In the genomic region with DNA sequence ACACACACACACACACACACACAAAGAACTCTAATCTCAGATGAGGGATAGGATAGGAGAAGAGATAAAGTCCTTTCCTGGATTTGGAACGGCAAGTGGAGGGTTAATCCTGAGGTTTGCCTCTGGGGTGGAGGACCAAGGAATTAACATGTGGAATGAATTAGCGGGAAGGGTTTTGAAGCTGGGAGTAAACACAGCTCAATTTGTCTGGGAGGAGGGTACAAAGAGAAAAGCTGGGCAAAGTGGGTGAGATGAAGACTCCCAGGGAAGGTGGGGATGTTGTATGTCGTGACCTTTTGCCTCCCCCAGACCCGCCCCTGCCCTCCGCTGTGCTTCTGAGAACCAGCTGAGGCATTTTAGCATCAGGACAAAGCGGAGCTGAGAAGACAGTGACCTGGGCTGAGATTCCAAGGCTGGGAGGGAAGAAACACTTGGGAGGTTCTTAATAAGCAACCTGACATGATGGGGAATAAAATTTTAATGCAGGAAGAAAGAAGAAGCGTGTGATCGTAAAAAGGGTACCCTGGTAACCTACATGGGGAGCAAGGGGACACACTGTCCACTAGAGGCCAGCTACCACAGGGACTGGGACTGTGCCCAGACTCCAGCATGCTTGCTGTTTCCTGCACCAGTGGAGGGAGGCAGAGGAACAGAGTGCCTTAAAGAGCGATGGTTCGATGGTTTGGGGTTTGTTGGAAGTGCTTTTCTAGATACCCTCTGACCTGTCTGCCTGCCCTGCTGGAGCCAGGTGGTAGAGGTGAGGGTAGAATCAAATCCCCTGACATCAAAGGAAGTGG, we compare ENCODE assay signal across 11 mouse cellular contexts.
DNase-seq lines count a peak whose midpoint lies in the region; ATAC-seq and TF ChIP-seq lines count a peak whose summit lies in the region.
"Had no signal": no experiment of that assay in that cellular context is flagged by ENCODE, and none has a peak within 500 bp of the region (broad histone marks: within the 10 kb centered on the region; RNA-seq: fewer than 3 reads in every experiment).

No protein-coding gene starts in this region.

- no peak overlapping the region for H3K27ac ChIP-seq in forebrain, embryonic 10.5 days
- H3K27ac ChIP-seq in forebrain, embryonic 15.5 days (replicated peaks), result no peak overlapping the region
- no peak overlapping the region for H3K27ac ChIP-seq in cortical plate, adult 2 months (ENCODE audit: insufficient read depth, low read length)

- peak; percentile 24; the same call in 1 of the 2 replicates for TF ChIP-seq CTCF in cortical plate, adult 2 months (IDR thresholded peaks at IDR 0.05; ENCODE audit: extremely low read depth, insufficient read depth, low read length)

- H3K27me3 ChIP-seq in forebrain, embryonic 10.5 days (ENCODE audit: poor library complexity, severe bottlenecking), result peaks cover 100% of the 10 kb centered on the region
- H3K27me3 ChIP-seq in forebrain, embryonic 15.5 days, result no peaks in the 10 kb centered on the region

- no peaks in the 10 kb centered on the region for H3K36me3 ChIP-seq in forebrain, embryonic 10.5 days (replicated peaks)
- no peaks in the 10 kb centered on the region for H3K36me3 ChIP-seq in forebrain, embryonic 15.5 days

- peaks cover 27% of the 10 kb centered on the region for H3K4me1 ChIP-seq in forebrain, embryonic 10.5 days
- peaks cover 11% of the 10 kb centered on the region; the same call in 1 of the 2 replicates for H3K4me1 ChIP-seq in forebrain, embryonic 15.5 days
- no peaks in the 10 kb centered on the region for H3K4me1 ChIP-seq in cortical plate, adult 2 months (ENCODE audit: control insufficient read depth, insufficient read depth, low read length)

- 26% methylated on average over 10 of the region's 10 CpGs for WGBS in forebrain, embryonic 10.5 days
- 24% methylated on average over 10 of the region's 10 CpGs for WGBS in forebrain, embryonic 15.5 days

- DNase-seq in forebrain, embryonic 10.5 days (ENCODE audit: extremely low spot score, low spot score), result peak; percentile 34
- DNase-seq in kidney, postnatal 10 days, result peak; percentile 39
- DNase-seq in kidney, adult 11 months, result no peak
- DNase-seq in lung, postnatal 10 days, result peak; percentile 33
- no peak for DNase-seq in frontal cortex, adult 2 months (ENCODE audit: extremely low spot score in 1 of 2, low spot score in 1 of 2)
- DNase-seq in gastrocnemius, adult 8-10 months (ENCODE audit: low spot score in 2 of 2), result no peak
- DNase-seq: B cell, adult 2 months; cerebellum, adult 9-10 months; right cerebral cortex, postnatal 25 days had no signal

- no peaks in the 10 kb centered on the region for H3K9me3 ChIP-seq in forebrain, embryonic 10.5 days
- no peaks in the 10 kb centered on the region for H3K9me3 ChIP-seq in forebrain, embryonic 15.5 days

- H3K9ac ChIP-seq in forebrain, embryonic 15.5 days (replicated peaks), result no peak overlapping the region

- H3K4me2 ChIP-seq in forebrain, embryonic 15.5 days (replicated peaks), result no peak overlapping the region

- H3K4me3 ChIP-seq in forebrain, embryonic 10.5 days, result no peak overlapping the region
- H3K4me3 ChIP-seq in forebrain, embryonic 15.5 days, result no peak overlapping the region
- H3K4me3 ChIP-seq in cortical plate, adult 2 months (ENCODE audit: insufficient read depth, low read length), result no peak overlapping the region

- no peak for TF ChIP-seq POLR2A in cortical plate, adult 2 months (IDR thresholded peaks at IDR 0.05; ENCODE audit: extremely low read depth, insufficient read depth, low read length)

- ATAC-seq in forebrain, embryonic 15.5 days (replicated peaks), result no peak

Comparison
In these comparisons a context has a peak if more than half of its experiments do, and no peak if none do; other contexts are left out.
1. DNase-seq: peak in forebrain, embryonic 10.5 days (single experiment), kidney, postnatal 10 days (single experiment) and lung, postnatal 10 days (single experiment); none in kidney, adult 11 months (single experiment), frontal cortex, adult 2 months (0 of 2) and gastrocnemius, adult 8-10 months (0 of 2).